Mouse (Mus musculus) cerebellum, adult 2 months (tissue): Measurements from ENCODE around the gene Pde7b.

Experiments used
- CTCF ChIP-seq: fragments of 200-500 bp; IDR thresholded peaks from 2 replicates; pipeline ENCODE4 v1.5.1; 2011; ENCODE audit warnings: low read depth, mild to moderate bottlenecking, control low read depth, low read length, moderate library complexity, borderline replicate concordance; ENCODE audit not compliant: insufficient read depth
- POLR2A ChIP-seq: fragments of 200-500 bp; IDR thresholded peaks from 2 replicates; pipeline ENCODE4 v1.6.1; 2011; ENCODE audit warnings: low read length, control low read depth, borderline replicate concordance; ENCODE audit not compliant: insufficient read depth

- TF ChIP-seq CTCF = no peak
- TF ChIP-seq POLR2A = no peak
Observed at GRCm38 (mm10) chr10:20509819-20510218, 215.1 kb downstream of the Pde7b start.
